Mouse (Mus musculus) gastrocnemius, postnatal 14 days (tissue): ENCODE data around the gene Rd3. TPM values are rescaled to one million over a fixed set of nuclear protein-coding genes. Genes with fewer than 3 reads are reported as not detected.

Experiments used
- DNase-seq: peaks from one replicate; pipeline ENCODE4 v3.0.0; 2021; ENCODE audit warnings: mixed read lengths
- intact Hi-C: fragments of 180-260 bp; cut with DNase I; formaldehyde crosslinking; loops from one replicate; pipeline ENCODE4 v1.15.1; 2025; ENCODE audit warnings: low total_unique reads
- long read RNA-seq, 2 experiments: library from polyadenylated mRNA; stranded (forward); transcript quantifications; one replicate each; pipeline ENCODE4 v2.0.0; 2021
- total RNA-seq, 2 experiments: library from RNA; stranded (reverse); gene quantifications; 2 replicates each; pipeline ENCODE4 v1.2.3; 2021

Gene Rd3
- total RNA-seq, result under 1 TPM in 1 of 2 experiments, not detected in 1; 0.06 TPM
- long read RNA-seq, experiment 1, result 0 reads
- long read RNA-seq, experiment 2, partial matches to known transcripts, result 0 of 1 reads
- long read RNA-seq, experiment 2, other reads (novel, unspliced or antisense), result 1 of 1 reads

DNA sequence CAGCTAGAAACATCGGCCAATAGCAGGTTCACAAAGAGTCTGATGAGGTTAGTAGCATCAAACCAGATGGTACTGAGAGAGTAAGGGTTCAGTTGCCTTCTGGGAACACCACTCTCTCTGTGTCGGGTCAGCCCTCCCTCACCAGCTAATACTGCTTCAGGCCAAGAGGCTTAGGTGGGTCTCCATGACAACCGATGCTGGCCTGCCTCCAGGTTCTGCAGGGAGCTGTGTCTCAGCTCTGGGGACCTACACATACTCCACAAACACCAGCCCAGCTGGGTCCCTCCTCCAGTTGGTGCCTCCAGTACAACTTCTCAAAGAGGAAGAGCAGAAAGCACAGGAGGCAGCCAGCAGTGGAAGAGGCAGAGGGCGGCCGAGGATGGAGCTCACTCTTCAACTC, at the start of gene Rd3:
Gene Rd3, plus strand, starts transcription at position 184 of the 400 bp plus-strand sequence.
- DNase-seq, result peak; percentile 36

GRCm38 (mm10) chr1:191928345-191928744, 48.8 kb upstream of the Rd3 start:
- intact Hi-C loops, result no loop called here
- DNase-seq, result no peak

More for the DNA sequence above, at the start of gene Rd3:
- intact Hi-C loops, result no loop called here

DNA sequence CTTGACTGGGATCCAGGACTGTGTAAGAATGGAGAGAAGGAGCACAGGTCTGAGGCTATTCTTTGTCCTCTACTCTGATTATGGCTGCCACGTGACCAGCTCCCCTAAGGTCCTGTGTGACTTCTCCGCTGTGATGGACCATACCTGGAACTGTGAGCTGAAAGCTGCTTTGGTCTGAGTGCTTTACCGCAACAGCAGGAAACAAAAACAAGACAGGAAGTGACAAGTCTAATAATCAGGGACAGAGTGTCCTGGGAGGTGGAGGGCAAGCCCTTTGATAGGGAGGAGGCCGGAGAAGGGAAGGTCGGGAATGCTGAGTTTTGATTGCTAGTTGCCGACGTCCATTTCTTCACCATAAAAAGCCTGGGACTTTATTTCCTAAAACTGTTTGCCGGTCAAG, 48.1 kb upstream of the Rd3 start:
- intact Hi-C loops, result no loop called here
- DNase-seq, result no peak

GRCm38 (mm10) chr1:191929897-191930524, 47.2 kb upstream of the Rd3 start:
- no peak for DNase-seq
- intact Hi-C loops, result no loop called here

- no peak for DNase-seq
- intact Hi-C loops, result no loop called here
Observed at GRCm38 (mm10) chr1:191930525-191931105, 46.6 kb upstream of the Rd3 start.

- DNase-seq, result no peak
- intact Hi-C loops, result no loop called here
Observed at GRCm38 (mm10) chr1:191932286-191932985, 44.7 kb upstream of the Rd3 start.

GRCm38 (mm10) chr1:191932986-191933632, 44.1 kb upstream of the Rd3 start:
- intact Hi-C loops, result no loop called here
- no peak for DNase-seq

- intact Hi-C loops, result no loop called here
Observed at GRCm38 (mm10) chr1:191943638-191944037, 33.5 kb upstream of the Rd3 start.

GRCm38 (mm10) chr1:191945341-191945740, 31.8 kb upstream of the Rd3 start:
- no peak for DNase-seq
- intact Hi-C loops, result no loop called here

More at GRCm38 (mm10) chr1:191943638-191944037, 33.5 kb upstream of the Rd3 start:
- no peak for DNase-seq

DNA sequence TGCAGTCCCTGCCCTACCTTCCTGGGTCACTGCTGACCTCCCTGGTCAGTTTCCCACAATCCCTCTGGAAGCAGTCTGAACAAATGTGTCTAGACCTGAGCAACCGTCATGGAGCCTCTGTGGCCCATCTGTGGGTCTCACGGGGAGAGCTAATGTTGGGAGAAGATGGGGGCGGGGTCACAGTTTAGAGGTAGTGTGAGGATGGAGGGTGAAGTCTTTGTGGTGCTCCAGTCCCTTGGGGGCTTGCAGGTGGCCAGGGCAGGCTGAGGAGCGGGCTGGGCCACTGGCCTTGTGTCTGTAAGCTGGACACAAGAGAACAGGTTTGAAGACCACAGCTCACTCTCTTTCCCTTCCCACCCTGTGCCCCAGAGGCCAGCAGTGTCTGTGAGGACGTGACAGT, 31.4 kb upstream of the Rd3 start:
- no peak for DNase-seq
- intact Hi-C loops, result no loop called here

- no peak for DNase-seq
- intact Hi-C loops, result no loop called here
Observed at GRCm38 (mm10) chr1:191946261-191946660, 30.9 kb upstream of the Rd3 start.

DNA sequence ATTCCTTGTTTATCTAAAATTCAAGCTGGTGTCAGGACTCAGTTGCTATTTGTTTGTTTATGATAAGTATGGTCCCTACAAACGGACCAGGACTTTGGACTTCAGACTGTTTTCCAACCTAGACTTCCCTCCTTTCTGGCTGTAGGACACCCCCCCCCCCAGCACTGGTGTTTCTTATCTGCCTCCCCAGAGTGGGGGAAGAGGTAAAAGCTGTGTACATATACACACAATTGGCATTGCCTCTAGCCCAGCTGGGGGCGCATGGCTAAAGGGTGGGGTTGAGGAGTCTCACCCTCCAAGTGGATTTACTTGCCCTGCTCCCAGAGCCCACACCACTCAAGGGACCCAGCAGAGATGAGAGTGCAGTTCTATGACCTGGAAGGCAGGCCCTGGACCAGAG, 30.3 kb upstream of the Rd3 start:
- intact Hi-C loops, result no loop called here
- no peak for DNase-seq

GRCm38 (mm10) chr1:191947796-191948195, 29.4 kb upstream of the Rd3 start:
- DNase-seq, result no peak
- intact Hi-C loops, result no loop called here

DNA sequence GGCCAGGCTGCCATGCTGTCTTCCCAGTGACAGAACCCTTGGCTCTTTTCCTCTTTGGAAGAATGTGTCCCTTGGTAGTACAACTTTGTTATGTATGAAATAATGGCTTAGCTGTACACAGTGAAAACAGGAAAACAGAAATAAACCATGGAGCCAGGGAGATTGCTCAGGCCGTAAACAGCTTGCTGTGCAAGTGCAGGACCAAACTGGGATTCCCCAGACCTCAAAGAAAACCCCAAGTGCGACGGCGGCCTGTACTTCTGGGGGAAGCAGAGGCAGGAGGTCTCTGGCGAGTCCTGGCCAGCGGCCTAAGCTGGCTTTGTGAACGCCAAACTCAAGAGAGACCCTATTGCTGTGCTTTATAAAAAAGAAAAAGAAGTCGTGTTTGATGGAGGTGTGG, 28.6 kb upstream of the Rd3 start:
- intact Hi-C loops, result no loop called here

DNA sequence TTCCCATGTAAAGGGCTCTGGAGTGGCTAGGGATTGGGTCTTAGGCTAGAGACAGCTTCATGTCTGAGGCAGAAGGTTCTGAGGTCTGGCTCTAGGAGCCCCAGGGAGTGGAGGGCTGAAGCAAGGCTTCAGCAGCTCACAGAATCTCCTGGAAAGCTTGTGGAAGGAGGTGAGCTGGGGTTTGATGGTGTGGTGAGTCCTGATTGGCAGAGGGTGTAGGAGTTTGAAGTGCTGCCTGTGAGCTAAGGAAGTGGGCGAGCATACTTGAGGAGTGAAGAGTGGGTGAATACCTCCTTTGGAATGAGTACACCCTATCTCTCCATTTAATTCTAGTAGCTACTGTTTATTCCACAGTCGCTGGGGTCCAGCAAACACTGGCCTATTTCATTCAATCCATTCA, 26.6 kb upstream of the Rd3 start:
- intact Hi-C loops, result no loop called here
- DNase-seq, result no peak

More for the DNA sequence above, 28.6 kb upstream of the Rd3 start:
- DNase-seq, result no peak

DNA sequence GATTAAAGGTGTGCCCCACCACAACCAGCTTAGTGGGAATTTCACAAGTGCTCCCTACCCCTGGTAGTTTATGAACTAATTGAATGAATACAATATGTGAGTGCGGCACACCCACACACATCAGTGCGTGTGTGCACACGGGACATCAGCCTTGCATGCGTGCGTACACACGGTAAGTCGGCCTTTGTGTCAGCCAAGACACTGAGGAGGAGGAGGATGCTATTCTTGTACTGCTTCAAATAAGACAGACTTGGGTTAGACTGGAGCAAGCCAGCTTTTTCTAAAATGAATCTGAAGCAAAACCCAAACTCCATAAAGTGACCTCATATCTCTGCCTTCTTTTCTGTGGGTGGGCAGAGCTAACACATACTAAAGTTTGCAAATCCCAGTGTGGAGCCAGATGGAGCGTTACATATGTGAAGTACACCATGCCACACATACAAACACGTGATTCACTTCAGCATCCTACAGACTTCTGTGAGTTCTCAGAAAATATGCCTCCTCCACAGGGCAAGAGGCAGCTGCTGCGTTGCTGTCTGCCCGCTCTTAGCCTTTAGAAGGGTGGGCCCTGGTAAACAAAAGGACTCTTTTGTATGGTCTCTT, 24.3 kb upstream of the Rd3 start:
- intact Hi-C loops, result no loop called here
- no peak for DNase-seq

- intact Hi-C loops, result no loop called here
Observed at GRCm38 (mm10) chr1:191955101-191955500, 22.1 kb upstream of the Rd3 start.

GRCm38 (mm10) chr1:191956261-191956660, 20.9 kb upstream of the Rd3 start:
- DNase-seq, result no peak
- intact Hi-C loops, result no loop called here

More at GRCm38 (mm10) chr1:191955101-191955500, 22.1 kb upstream of the Rd3 start:
- no peak for DNase-seq

DNA sequence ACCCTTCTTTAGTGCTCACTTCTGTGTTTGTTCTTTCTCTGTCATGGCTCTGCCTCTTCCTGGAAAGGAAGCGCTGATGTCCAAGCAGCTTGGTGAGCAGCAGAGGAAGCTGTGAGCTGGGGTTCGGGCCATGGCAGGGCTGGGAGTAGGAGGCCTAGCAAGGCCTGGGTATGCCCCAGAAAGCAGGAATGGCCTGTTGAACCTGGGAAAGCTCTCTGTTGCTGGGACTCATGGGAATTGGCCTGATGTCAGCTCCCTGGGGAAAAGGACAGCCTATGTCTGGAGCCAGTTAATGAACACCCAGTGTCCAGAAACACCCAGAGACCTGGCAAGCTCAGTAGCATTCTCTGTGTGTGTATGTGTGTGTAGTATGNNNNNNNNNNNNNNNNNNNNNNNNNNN, 20.3 kb upstream of the Rd3 start:
- DNase-seq, result no peak
- intact Hi-C loops, result no loop called here

DNA sequence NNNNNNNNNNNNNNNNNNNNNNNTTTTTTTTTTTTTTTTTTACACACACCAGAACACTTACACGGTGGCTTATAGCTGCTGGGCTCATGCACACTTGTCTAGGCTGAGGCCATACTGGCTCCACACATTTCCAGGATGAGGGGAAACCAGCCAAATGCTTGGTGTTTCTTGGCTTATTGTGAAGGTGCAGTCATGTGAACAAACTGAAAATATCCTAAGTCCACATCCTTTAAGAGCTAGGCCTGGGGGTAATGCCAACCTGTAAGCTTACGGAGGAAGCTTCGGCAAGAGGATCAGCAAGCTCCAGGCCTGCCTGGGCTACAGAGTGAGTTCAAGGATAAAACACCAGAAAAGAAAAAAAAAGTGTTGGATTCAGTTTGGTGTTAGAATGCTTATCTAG, 19.8 kb upstream of the Rd3 start:
- intact Hi-C loops, result no loop called here
- no peak for DNase-seq
